Mouse (Mus musculus) right cerebral cortex, adult 2 months (tissue): ENCODE measurements around the gene Dmrtc1c2.
"Not testable (repeated sequence)": the region's sequence is repeated elsewhere in the genome, so short reads cannot be mapped to it uniquely, and the experiment has no call there.

Experiments used
- DNase-seq, 2 experiments: peaks; one replicate each; pipeline ENCODE4 v3.0.0; 2021 to 2022; ENCODE audit warnings: low spot score in 2 of 2

Dmrtc1c2 gene

DNA sequence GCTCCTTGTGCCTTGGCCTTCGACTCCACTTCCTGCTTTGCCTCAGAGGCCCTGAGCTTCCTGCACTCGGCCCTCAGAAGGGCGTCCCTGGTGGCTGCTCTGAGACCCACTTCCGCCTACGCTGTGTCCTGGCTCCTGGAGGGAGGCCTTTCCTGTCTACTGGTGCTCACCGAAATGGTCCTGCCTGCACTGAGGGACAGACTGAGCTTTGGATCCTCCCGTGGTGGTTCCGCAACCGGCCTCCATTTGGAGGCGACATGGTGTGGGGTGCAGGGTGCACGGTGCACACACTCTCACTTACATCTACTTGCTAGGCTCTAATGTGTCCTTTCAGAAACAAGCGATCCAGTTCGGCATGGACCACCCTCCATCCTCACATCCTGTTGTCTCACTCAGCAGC is at the start of gene Dmrtc1c2:
Dmrtc1c2 (minus strand) TSS at position 101 of the 400 bp plus-strand sequence.
- not testable (repeated sequence) for DNase-seq

DNA sequence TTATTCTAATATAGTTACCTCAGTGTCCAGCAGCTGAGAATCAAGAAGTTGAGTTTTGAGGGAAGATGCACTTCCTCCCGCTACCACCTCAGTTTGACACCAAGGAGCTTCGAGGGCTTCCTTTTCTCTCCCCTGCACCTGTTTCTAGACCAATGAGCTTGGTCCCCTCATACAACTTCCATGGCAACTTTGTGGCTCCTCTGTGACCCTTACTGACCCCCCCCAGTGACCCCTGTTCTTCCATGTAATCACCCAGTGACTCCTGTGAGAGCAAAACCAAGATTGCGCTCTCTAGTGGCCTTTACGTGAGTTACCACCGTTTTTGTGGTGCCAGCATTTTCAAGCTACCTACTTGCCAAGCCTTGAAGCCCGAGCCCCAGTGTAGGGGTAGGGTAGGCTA is 13.5 kb upstream of the Dmrtc1c2 start, which contains the start of gene 1700031F05Rik:
1700031F05Rik (minus strand) TSS at position 101 of the 400 bp plus-strand sequence.
- DNase-seq: no peak

DNA sequence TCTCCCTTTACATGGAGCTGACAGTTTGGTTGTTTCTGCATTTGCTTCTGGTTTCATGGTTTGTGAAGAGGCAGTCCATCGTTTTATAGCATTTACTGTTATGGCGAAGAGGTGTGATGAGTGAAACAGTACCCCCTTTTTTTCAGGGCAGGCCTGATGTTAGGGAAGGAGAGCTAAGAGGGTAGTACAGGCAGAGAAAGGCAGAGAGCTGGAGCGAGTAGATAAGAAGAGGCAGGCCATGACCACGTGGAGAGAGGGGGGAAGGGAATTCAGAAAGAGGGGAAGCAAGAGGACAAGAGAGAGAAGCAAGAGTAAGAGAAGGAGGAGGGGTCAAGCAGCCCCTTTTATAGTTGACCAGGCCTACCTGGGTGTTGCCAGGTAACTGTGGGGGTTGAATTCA is 42.1 kb downstream of the Dmrtc1c2 start:
- DNase-seq: no peak

DNA sequence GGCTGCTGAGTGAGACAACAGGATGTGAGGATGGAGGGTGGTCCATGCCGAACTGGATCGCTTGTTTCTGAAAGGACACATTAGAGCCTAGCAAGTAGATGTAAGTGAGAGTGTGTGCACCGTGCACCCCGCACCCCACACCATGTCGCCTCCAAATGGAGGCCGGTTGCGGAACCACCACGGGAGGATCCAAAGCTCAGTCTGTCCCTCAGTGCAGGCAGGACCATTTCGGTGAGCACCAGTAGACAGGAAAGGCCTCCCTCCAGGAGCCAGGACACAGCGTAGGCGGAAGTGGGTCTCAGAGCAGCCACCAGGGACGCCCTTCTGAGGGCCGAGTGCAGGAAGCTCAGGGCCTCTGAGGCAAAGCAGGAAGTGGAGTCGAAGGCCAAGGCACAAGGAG is 51.8 kb downstream of the Dmrtc1c2 start, which contains the start of gene Dmrtc1c1:
Dmrtc1c1 (plus strand) TSS at position 301 of the 400 bp plus-strand sequence.
- not testable (repeated sequence) for DNase-seq
